Mouse (Mus musculus) central nervous system, embryonic 14 days (tissue): ENCODE measurements around the gene Limk2. TPM values are rescaled to one million over a fixed set of nuclear protein-coding genes. Genes with fewer than 3 reads are reported as not detected.

Experiments
- polyA plus RNA-seq: library from polyadenylated mRNA; depleted of rRNA; stranded (reverse); fragments of >200 nt; gene quantifications from 2 replicates; pipeline ENCODE4 v1.2.3, GENCODE M21; 2012; rRNA removed

The Limk2 gene
- 165 and 178 TPM in 2 replicates for polyA plus RNA-seq

DNA sequence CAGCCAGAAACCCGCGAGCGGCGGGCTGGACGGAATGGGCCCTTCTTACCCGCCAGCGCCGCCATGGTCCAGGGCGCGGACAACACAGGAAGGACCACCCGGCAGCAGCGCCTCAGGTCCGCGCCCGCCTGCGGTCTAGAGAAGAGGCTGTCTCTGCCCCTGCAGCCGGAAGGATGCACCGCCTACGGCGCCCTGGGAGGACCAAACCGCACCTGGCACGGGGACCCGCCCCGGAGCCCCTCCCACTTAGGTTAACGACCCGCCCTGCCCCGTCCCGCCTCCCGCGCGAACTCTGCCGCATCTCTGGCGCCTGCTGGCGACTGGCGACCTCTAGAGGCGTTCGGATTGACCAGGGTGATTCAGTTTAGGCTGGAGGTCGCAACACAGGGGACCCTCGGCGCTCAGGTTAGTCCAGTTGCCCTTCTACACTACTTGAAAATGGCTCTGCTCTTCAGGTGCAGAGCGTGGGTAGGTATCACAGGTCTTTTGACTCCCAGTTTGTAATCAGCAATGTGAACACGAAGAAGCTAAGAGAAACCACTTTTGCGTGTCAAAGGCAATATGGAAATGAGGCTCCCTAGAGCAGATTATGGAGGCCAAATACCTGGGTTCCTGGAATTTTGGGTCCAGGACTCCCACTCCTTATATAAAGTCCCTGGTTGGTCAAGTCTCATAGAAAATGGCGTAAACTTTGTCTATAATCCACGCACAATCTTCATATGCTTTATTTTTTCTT, at the start of gene Limk2:
Limk2 (minus strand) TSS at position 193 of the 736 bp plus-strand sequence.

DNA sequence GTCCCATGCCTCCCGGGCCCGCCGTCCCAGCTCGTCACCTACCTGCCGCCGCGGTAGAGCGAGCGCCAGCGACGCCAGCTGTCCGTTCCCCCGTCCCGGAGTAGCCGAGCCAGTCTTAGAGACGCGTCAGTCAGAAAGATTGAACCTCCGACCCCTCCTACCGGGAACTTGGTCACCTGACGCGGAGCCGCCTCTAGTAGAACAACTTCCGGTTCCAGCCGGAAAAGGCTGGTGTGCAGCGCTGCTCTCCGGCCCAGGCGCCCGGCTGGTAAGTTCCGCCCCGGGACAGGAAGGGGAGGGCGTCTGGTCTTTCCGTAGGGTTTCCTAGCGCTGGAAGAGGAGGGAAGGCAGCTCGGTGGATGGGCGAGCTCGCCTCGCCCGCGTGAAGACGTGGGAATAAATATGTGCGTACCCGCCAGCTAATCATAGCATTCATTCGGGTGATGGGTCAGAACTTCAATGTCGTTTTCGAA, 43.2 kb upstream of the Limk2 start, which contains the start of gene Rnf185:
Rnf185 (minus strand) TSS at position 197 of the 473 bp plus-strand sequence.

DNA sequence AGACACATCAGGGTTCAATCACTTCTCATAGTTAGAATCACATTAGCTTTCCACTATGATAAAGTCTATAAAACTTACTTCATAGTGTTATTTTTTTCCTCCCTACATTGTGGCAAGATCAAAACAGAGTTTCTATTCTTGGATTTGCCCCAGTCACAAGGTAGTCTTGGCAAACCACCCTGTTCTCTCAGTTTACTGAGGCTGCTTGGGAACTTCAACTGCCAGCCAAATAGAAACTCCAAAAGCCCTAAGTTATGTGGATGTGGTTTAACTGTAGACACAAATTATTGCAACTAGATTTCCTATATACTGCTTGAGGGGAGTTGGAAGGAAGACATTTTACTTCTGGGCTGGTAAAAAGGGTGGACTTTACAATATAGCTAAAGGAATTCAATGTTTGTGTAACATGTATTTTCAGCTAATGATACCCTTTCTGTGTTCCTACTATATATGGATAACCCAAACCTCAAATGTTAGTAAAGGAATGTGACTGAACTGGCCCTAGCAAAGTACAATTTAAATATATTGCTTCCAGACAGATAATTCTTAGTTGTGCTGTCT, 79.0 kb downstream of the Limk2 start, which contains the start of gene Pik3ip1:
Pik3ip1 (plus strand) TSS at position 511 of the 561 bp plus-strand sequence.

Other genes starting within 250 kb of the Limk2 start
- gene Sfi1, start 215.7 kb downstream of the Limk2 start, polyA plus RNA-seq, result 27.4 and 28.3 TPM in 2 replicates
- gene Eif4enif1, start 206.8 kb downstream of the Limk2 start, polyA plus RNA-seq, result 81.5 and 81.7 TPM in 2 replicates
- gene Drg1, start 142.8 kb downstream of the Limk2 start, polyA plus RNA-seq, result 89.0 and 97.8 TPM in 2 replicates
- 76.4 and 94.9 TPM in 2 replicates for gene Patz1, start 120.3 kb downstream of the Limk2 start, polyA plus RNA-seq
- gene Pik3ip1, start 78.8 kb downstream of the Limk2 start, polyA plus RNA-seq, result 20.1 and 23.3 TPM in 2 replicates
- 38.1 and 39.9 TPM in 2 replicates for gene Rnf185, start 43.2 kb upstream of the Limk2 start, polyA plus RNA-seq
- gene Pla2g3, start 79.1 kb upstream of the Limk2 start, polyA plus RNA-seq, result 1.3 and 1.4 TPM in 2 replicates
- 2.5 and 2.9 TPM in 2 replicates for gene Inpp5j, start 95.6 kb upstream of the Limk2 start, polyA plus RNA-seq
- 63.3 and 92.8 TPM in 2 replicates for gene Selenom, start 105.5 kb upstream of the Limk2 start, polyA plus RNA-seq
- 9.2 and 17.0 TPM in 2 replicates for gene Smtn, start 131.4 kb upstream of the Limk2 start, polyA plus RNA-seq
- 46.7 and 48.1 TPM in 2 replicates for gene Morc2a, start 240.0 kb upstream of the Limk2 start, polyA plus RNA-seq